31 mouse cellular contexts compared by ENCODE assay signal in genomic region chrX:80932695-80933094, GRCm38 (mm10).
"Had no signal": no experiment of that assay in that cellular context is flagged by ENCODE, and none has a peak within 500 bp of the region (broad histone marks: within the 10 kb centered on the region; RNA-seq: fewer than 3 reads in every experiment).

No protein-coding gene starts in this region.

- H3K4me3 ChIP-seq: limb, embryonic 10.5 days; limb, embryonic 12.5 days; limb, embryonic 13.5 days; limb, embryonic 15.5 days; liver, embryonic 12.5 days; liver, embryonic 13.5 days; liver, embryonic 15.5 days; lung, embryonic 15.5 days; megakaryocyte, embryonic 14.5 days; midbrain, embryonic 10.5 days; midbrain, embryonic 12.5 days; midbrain, embryonic 13.5 days; midbrain, embryonic 15.5 days; neural tube, embryonic 12.5 days had no signal

- DNase-seq: left cerebral cortex, postnatal 4 days; liver; liver, embryonic 13.5 days; liver, postnatal 0 days; lung, adult 18-20 months; lung, adult 2 months; lung, embryonic 14.5 days; lung, postnatal 10 days; lung, postnatal 14 days; lung, postnatal 36 days; lung, postnatal 4 days; midbrain, embryonic 14.5 days had no signal

- H3K36me3 ChIP-seq: limb, embryonic 10.5 days; limb, embryonic 12.5 days; limb, embryonic 13.5 days; limb, embryonic 15.5 days; liver, embryonic 12.5 days; liver, embryonic 13.5 days; liver, embryonic 15.5 days; lung, embryonic 15.5 days; midbrain, embryonic 10.5 days; midbrain, embryonic 12.5 days; midbrain, embryonic 13.5 days; midbrain, embryonic 15.5 days; neural tube, embryonic 12.5 days had no signal

- H3K27me3 ChIP-seq: limb, embryonic 12.5 days; limb, embryonic 13.5 days; limb, embryonic 15.5 days; liver, embryonic 12.5 days; liver, embryonic 13.5 days; liver, embryonic 15.5 days; lung, embryonic 15.5 days; megakaryocyte, embryonic 14.5 days; midbrain, embryonic 12.5 days; midbrain, embryonic 13.5 days; midbrain, embryonic 15.5 days; neural tube, embryonic 12.5 days had no signal

- H3K9me3 ChIP-seq: limb, embryonic 10.5 days; limb, embryonic 12.5 days; limb, embryonic 13.5 days; limb, embryonic 15.5 days; liver, embryonic 12.5 days; liver, embryonic 13.5 days; liver, embryonic 15.5 days; lung, embryonic 15.5 days; megakaryocyte, embryonic 14.5 days; midbrain, embryonic 10.5 days; midbrain, embryonic 12.5 days; midbrain, embryonic 13.5 days; midbrain, embryonic 15.5 days; neural tube, embryonic 12.5 days had no signal

- ATAC-seq: liver, embryonic 12.5 days; liver, postnatal 0 days; lung, postnatal 0 days; midbrain, embryonic 13.5 days; midbrain, embryonic 15.5 days; midbrain, embryonic 16.5 days had no signal

- H3K9ac ChIP-seq: limb, embryonic 12.5 days; limb, embryonic 13.5 days; limb, embryonic 15.5 days; liver, embryonic 12.5 days; liver, embryonic 13.5 days; liver, embryonic 14.5 days; liver, embryonic 15.5 days; liver, postnatal 0 days; lung, embryonic 14.5 days; lung, embryonic 15.5 days; midbrain, embryonic 12.5 days; midbrain, embryonic 13.5 days; midbrain, embryonic 15.5 days; neural tube, embryonic 12.5 days had no signal

- H3K27ac ChIP-seq: limb, embryonic 10.5 days; limb, embryonic 12.5 days; limb, embryonic 13.5 days; limb, embryonic 15.5 days; liver, embryonic 12.5 days; liver, embryonic 13.5 days; liver, embryonic 14.5 days; liver, embryonic 15.5 days; lung, embryonic 15.5 days; macrophage; midbrain, embryonic 10.5 days; midbrain, embryonic 12.5 days; midbrain, embryonic 13.5 days; midbrain, embryonic 15.5 days; neural tube, embryonic 12.5 days had no signal

- H3K4me2 ChIP-seq: limb, embryonic 12.5 days; limb, embryonic 13.5 days; limb, embryonic 15.5 days; liver, embryonic 11.5 days; liver, embryonic 12.5 days; liver, embryonic 13.5 days; liver, embryonic 15.5 days; lung, embryonic 14.5 days; lung, embryonic 15.5 days; midbrain, embryonic 11.5 days; midbrain, embryonic 12.5 days; midbrain, embryonic 13.5 days; midbrain, embryonic 15.5 days; neural tube, embryonic 12.5 days had no signal

- H3K4me1 ChIP-seq: limb, embryonic 10.5 days; limb, embryonic 12.5 days; limb, embryonic 13.5 days; limb, embryonic 15.5 days; liver, embryonic 12.5 days; liver, embryonic 13.5 days; liver, embryonic 15.5 days; lung, embryonic 15.5 days; megakaryocyte, embryonic 14.5 days; midbrain, embryonic 10.5 days; midbrain, embryonic 12.5 days; midbrain, embryonic 13.5 days; midbrain, embryonic 15.5 days; neural tube, embryonic 12.5 days had no signal
